Mouse (Mus musculus) R1 (cell line): ENCODE measurements at regions not wholly inside any gene's neighbourhood (a gene's known extent, or its start where the extent isn't known, plus 50 kb on each side); places are given as distances from the start of the nearest gene placed in this dataset.
A peak's percentile ranks its signal among the peaks of the same experiment; 100 is the strongest.
"Not testable (repeated sequence)": the region's sequence is repeated elsewhere in the genome, so short reads cannot be mapped to it uniquely, and the experiment has no call there.

Experiments
- DNase-seq: peaks from one replicate; pipeline ENCODE4 v3.0.0-alpha.2; 2018; ENCODE audit warnings: low read depth, low spot score

DNA sequence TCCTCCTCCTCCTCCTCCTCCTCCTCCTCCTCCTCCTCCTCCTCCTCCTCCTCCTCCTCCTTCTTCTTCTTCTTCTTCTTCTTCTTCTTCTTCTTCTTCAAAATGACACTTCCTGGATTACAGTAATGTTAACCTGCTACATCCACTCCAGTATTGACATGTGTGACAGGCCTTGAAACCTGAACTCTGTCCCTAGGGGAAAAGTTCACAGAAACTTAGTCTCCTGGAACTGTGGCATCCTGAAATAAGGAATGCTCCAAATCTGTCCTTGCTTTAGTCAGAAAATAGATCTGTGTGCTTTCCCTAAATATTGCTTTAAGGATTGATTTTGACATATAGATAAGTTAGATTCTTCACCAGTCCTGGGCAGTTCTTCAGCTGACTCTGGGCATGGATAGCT is 464.8 kb downstream of the Adam6a start:
- not testable (repeated sequence) for DNase-seq

DNA sequence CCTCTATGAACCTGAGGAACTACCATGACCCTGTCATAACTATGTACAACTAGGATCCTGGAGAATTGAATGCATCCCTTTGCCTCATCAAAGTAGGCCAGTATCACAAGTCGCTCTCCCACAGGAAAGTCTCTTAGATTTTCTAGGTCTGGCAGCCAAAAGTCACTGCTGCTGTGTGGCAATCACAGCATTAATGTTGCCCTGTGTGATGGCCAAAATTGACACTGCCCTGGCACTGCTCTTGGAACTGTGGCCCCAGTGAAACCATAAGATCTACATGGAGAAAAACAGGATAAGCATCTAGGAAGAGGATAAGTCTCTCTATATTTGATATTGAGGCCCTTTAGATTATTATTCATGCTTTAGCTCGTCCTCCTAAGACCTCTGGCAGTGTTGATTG is 465.7 kb downstream of the Adam6a start:
- DNase-seq, result no peak

DNA sequence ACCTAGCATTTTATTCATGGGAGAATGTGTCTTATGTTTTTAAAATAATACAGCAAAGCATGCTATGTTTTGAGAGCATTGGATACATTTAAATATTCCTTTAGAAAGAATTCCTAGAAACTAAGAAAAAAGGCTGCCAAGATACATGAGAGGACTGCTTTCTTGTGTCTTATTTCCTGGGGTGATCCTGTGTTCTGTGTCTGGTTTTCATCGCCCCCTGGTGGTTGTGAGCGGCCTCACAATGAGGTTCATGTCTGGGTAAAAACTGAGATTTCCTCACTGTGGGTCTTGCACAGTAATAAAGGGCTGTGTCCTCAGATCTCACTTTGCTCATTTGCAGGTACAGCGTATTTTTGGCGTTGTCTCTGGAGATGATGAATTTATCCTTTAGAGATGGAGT is 469.2 kb downstream of the Adam6a start:
- peak; percentile 81 for DNase-seq

DNA sequence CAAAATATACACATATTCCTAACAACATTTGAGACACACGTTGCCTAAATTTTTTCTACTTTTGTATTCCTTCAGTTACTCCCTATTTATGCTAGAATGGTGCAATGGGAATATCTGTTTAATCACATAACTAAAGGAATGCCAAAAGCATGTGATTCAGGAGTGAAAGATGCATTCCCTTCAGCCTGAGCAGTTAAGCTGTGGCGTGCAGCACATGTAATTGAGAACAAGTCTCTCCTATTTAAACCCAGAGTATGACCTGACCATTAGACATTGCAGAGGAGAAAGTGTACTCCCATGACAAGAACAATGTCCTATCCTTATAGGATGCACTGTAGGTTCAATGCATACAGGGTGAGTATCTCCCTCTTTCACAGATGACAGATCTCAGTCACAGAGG is 493.3 kb downstream of the Adam6a start:
- DNase-seq, result not testable (repeated sequence)

DNA sequence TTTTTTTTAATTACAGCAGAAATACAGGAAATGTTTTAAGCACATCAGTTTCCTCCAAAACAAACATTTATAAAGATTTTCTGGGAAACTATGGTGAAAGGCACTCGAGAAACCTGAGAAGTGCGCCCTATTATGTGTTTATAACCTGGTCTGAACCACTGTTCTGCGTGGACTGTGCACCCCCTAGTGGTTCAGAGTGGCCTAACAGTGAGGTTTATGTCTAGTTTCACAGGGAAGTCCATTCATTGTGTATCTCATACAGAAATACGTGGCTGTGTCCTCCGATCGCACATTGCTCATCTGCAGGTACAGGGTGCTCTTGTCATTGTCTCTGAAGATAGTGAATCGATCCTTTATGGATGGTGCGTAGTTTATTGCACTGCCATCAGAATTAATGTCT is 504.3 kb downstream of the Adam6a start:
- peak; percentile 48 for DNase-seq

DNA sequence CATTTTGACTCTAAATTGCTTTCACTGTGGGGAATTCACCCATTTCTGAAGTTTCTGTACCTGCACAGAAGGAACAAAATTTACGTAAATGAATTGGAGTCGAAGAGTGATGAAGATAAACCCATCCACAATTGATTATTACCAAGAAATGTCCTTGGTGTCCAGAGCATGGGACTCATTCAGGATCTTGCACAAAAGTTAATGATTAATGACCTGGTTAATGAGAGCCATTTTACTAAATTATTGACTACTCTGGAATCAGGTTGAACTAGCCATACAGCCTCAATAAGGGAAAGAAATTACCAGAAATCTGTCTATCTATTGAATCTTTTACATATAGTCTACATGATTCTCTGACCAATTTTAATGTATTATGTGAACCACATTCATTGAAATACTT is 509.6 kb downstream of the Adam6a start:
- DNase-seq, result no peak

DNA sequence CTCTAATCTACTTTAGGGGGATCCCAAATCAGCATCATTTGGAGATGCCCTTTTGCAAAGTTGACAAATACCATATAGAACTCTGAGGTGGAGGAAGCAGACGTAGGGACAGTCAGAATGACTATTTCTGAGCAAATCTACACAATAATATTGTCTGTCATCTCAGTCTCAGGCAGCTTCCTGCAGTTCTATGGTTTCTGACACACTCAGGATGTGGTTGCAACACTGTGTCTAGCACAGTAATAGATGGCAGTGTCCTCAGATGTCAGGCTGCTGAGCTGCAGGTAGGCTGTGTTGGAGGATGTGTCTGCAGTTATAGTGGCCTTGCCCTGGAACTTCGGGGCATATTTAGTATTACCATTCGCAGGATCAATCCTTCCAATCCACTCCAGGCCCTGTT is 515.9 kb downstream of the Adam6a start:
- no peak for DNase-seq

DNA sequence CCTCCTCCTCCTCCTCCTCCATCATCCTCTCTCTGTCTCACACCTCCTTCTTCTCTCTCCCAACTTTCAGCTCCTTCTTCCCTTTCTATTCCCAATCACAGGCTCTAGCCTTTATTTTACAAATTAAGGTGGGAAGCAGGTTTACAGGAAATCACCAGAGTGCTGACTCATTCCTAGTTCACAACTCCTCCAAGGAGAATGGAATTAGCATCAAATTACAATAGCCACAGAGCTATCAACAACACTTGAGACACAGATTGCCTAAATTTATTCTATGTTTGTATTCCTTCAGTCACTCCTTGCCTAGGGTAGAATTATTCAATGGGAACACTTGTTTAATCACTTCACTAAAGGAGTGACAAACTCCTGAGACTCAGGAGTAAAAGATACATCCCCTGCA is 523.5 kb downstream of the Adam6a start:
- peak; percentile 89 for DNase-seq

DNA sequence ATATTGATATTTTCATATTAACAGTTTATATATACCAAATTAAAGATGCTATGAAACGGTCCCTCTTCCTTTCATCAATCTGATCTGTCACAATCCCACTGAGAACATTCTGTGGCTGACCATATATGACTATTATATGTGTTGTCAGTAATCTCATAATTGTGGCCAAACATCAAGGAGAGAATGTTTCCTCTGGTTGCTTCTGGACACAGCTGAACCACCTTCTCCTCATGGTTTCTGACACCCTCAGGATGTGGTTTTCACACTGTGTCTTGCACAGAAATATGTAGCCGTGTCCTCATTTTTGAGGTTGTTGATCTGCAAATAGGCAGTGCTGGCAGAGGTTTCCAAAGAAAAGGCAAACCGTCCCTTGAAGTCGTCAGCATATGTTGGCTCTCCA is 565.0 kb downstream of the Adam6a start:
- not testable (repeated sequence) for DNase-seq

DNA sequence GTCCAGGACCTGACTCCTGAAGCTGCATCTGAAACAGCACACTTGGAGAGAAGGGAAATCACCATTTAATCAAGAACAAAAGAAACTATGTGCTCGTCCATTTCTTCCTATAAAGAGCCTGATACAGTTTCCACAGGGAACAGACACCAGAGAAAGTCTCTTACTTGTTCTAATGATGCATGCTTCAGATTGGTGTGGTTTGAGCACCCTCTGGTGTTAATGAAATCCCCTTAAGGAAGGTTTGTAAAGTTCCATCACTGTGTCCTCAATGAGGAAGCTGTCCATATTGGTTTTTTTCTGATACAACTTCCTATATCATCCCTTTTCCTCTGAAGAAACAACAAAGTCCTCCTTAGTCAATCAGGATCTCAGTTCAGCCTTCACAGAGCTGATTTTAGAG is 591.2 kb downstream of the Adam6a start:
- DNase-seq, result peak; percentile 75

DNA sequence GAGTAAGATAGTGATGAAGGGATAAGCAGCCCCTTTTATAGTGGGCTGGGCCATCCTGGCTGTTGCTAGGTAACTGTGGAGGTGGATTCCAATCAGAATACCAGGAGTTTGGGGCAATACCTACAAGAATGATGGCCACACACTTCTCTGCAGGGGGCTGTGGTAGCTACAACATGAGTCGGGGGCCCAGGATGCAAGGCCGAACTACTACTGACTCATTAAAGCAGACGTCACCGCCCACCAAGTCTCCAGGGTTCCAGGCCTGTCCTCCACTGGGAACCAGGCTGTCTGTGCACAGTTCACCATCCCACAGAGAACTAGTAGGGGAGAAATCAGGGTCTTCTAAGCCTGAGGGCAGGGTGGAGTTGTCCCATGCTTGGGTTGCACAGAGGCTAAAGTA is 605.1 kb downstream of the Adam6a start:
- DNase-seq, result no peak

DNA sequence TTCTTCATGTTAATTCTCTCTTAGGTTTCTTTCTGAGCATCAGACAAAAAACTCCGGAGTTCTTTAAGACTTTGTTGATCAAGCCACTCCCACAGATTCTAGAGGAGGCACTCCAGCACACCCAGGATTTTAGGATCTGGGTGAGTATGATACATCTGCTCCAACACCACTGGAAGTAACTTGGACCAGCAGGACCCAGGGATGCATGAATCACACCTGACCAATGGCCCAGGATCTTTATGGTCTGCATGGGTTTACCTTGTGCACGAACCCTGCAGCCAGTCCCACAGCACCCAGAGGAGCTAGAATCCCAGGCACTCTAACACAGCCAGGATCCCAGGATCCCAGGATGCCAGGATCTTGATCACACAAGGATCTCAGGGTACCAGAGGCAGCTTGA is 628.6 kb downstream of the Adam6a start:
- no peak for DNase-seq

DNA sequence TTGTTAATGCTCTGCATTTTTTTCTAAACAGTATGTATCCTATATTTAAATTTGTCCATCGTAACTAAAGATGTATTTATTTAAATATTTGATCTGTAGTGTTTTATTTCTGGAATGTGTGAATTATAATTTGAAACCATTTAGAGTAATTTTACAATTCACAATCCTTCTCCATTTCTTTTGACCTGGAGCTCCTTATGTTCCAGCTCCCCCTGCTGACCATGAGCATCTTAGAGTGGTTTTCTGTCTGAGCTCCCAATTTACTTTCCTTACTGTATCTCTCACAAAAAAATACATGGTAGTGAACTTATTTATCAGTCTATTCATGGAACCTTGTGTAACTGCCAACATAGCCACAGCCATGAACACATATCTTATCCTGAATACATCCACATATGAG is 655.8 kb downstream of the Adam6a start:
- DNase-seq, result peak; percentile 43

DNA sequence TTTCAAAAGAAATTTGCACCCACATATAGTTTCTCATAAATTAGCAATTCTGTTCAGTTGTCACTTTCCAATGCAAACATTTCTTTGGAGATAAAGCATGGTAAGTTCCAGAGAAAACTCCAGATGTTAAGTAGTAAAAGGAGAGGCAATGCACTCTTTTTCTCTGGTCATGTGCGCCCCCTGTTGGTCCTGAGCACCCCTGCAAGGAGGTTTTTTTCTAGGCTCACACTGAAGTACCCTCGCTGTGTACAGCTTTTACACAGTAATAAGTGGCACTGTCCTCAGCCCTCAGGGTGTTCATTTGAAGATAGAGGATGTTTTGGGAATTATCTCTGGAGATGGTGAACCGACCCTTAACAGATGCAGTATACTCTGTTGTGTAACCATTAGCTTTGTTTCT is 678.8 kb downstream of the Adam6a start:
- DNase-seq, result no peak
